17 mouse cellular contexts compared by ENCODE assay signal in genomic region chr11:86231781-86232350, GRCm38 (mm10). TPM values are rescaled to one million over a fixed set of nuclear protein-coding genes. Genes with fewer than 3 reads are reported as not detected.
DNase-seq lines count a peak whose midpoint lies in the region.
"Had no signal": no experiment of that assay in that cellular context is flagged by ENCODE, and none has a peak within 500 bp of the region (broad histone marks: within the 10 kb centered on the region; RNA-seq: fewer than 3 reads in every experiment).

No protein-coding gene starts in this region.

- DNase-seq in spleen, postnatal 36 days (ENCODE audit: low spot score in 2 of 2): peak; percentile 6 to 17
- no peak for DNase-seq in spleen, adult 12 weeks (ENCODE audit: low spot score)
- peak; percentile 58 to 64 for DNase-seq in kidney, adult 8-10 months
- peak; percentile 45 for DNase-seq in kidney, postnatal 14 days
- no peak for DNase-seq in adrenal gland, postnatal 14 days
- no peak for DNase-seq in frontal cortex, postnatal 36 days (ENCODE audit: low spot score in 2 of 2)
- DNase-seq in gastrocnemius, adult 18-20 months (ENCODE audit: low spot score): no peak
- DNase-seq: adrenal gland, postnatal 25 days; cerebellum, adult 11 months; cerebellum, postnatal 10 days; gastrocnemius, postnatal 25 days; heart, adult 2 months; heart, postnatal 14 days; liver, embryonic 13.5 days; lung, embryonic 14.5 days; retina, postnatal 1 day; right cerebral cortex, postnatal 25 days had no signal

RNA-seq across cellular contexts. Expression of gene Ints2, which starts 25.5 kb away (rescaled TPM):
- 18.3 and 20.0 TPM in 2 replicates for total RNA-seq in adrenal gland, postnatal 14 days (2021)
- total RNA-seq in gastrocnemius, adult 18-20 months (2021): 1 to 10 TPM; 3.0 to 4.3 TPM

RNA-seq across cellular contexts. Expression of gene Brip1, which starts 30.9 kb away (rescaled TPM):
- 3.1 and 3.9 TPM in 2 replicates for total RNA-seq in adrenal gland, postnatal 14 days (2021)
- total RNA-seq in gastrocnemius, adult 18-20 months (2021): under 1 TPM; 0.05 TPM

Comparison
In these comparisons a context has a peak if more than half of its experiments do, and no peak if none do; other contexts are left out.
1. DNase-seq: peak in spleen, postnatal 36 days (2 of 2), kidney, adult 8-10 months (2 of 2) and kidney, postnatal 14 days (single experiment); none in spleen, adult 12 weeks (single experiment), adrenal gland, postnatal 14 days (single experiment), frontal cortex, postnatal 36 days (0 of 2) and gastrocnemius, adult 18-20 months (single experiment).